Mouse (Mus musculus): ENCODE measurements at regions not wholly inside any gene's neighbourhood (a gene's known extent, or its start where the extent isn't known, plus 50 kb on each side); places are given as distances from the start of the nearest gene placed in this dataset.

GRCm38 (mm10) chr4:58660511-58660910 lies 106.8 kb upstream of the Lpar1 start:
- no peak for DNase-seq (ENCODE audit: low spot score)

GRCm38 (mm10) chr4:58658206-58658605 lies 104.5 kb upstream of the Lpar1 start:
- no peak for DNase-seq (ENCODE audit: low spot score)

- no peak for DNase-seq (ENCODE audit: low spot score)
Measured at GRCm38 (mm10) chr4:58647761-58648295, 94.1 kb upstream of the Lpar1 start.

- DNase-seq (ENCODE audit: low spot score), result no peak
Measured at GRCm38 (mm10) chr4:58646821-58647220, 93.1 kb upstream of the Lpar1 start.

- no peak for DNase-seq (ENCODE audit: low spot score)
Measured at GRCm38 (mm10) chr4:58643371-58643770, 89.7 kb upstream of the Lpar1 start.

DNA sequence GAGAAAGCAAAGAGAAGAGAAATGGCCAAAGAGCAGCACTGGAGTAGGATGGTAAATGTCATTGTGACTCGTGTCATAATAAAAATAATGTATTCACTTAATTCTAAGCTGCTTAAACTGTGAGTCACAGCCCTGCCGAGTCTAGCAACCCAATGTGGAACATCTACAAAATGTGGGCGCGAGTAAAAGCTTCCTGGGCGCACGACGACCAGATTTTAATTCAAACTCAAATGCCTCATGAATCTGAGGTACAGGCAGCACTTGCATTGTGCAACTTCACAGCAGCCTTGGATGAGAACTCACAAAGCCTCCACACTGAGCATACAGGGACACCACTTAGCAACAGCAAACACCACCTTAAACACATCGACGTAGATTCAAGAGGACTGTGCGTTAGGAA lies 88.5 kb upstream of the Lpar1 start:
- DNase-seq (ENCODE audit: low spot score), result no peak

GRCm38 (mm10) chr4:58632696-58633095 lies 79.0 kb upstream of the Lpar1 start:
- DNase-seq (ENCODE audit: low spot score), result no peak

- DNase-seq (ENCODE audit: low spot score), result no peak
Measured at GRCm38 (mm10) chr4:58631415-58631814, 77.7 kb upstream of the Lpar1 start.

- DNase-seq (ENCODE audit: low spot score), result no peak
Measured at GRCm38 (mm10) chr4:58627021-58627420, 73.3 kb upstream of the Lpar1 start.

GRCm38 (mm10) chr4:58624059-58624458 lies 70.4 kb upstream of the Lpar1 start:
- DNase-seq (ENCODE audit: low spot score), result no peak

DNA sequence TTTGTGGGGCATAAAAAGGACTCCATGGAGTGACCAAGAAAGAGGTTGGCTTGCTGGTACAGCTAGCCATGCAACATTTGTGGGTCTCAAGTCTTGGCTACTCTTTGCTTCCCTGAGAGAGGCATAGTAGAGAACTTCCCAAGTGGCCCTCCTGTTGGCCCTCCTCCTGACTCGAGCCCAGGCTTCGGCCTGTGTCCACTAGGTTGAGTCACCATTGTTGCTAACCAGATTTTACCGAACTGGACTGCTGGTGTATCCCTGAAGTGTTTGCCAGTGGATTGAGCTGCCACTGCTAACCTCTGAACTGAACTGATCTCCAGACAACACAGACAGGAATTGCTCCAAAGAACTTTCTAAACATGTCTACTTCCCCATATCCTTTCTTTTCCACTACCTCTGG lies 66.9 kb upstream of the Lpar1 start:
- DNase-seq (ENCODE audit: low spot score), result no peak

DNA sequence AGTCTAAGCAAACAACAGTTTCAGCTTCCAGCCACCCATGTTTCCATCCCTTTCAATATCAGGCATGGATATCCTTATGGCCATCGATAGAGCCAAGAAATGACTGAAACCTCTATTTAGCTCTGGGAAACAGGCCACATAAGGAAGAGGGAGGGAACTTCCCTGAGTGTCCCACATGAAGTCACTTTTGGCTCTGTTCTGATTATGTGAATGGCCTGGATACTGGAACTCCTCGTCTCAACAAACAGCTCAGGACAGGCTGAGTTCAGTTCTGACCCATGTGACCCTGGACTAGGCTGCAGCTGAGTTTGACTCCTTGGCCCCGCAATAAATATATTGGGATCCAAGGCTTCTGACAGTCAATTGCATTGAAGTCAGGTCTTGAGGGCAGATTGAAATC lies 63.6 kb upstream of the Lpar1 start:
- DNase-seq (ENCODE audit: low spot score), result no peak

DNA sequence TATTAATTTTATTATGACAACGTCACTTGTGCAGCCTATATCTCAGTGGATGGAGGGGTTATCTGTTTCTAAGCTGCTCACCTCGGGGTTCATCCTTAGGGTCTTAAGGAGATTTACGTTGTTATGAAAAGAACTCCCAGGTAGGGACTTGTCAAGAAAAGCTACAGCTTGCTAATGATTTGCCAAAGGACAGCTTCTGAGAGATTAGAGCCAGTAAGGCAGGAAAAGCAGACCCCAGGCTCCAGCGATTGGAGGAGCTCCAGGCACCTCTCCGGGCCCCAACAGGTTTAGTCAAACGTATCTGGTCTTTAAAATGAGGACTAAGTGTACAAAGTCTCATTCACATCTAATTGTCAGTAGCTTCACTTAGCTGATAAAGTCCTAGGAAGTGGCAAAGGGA lies 59.8 kb upstream of the Lpar1 start:
- DNase-seq (ENCODE audit: low spot score), result no peak

- DNase-seq (ENCODE audit: low spot score), result no peak
Measured at GRCm38 (mm10) chr4:58613022-58613421, 59.3 kb upstream of the Lpar1 start.

GRCm38 (mm10) chr4:58607491-58607890 lies 53.8 kb upstream of the Lpar1 start:
- no peak for DNase-seq (ENCODE audit: low spot score)

- DNase-seq (ENCODE audit: low spot score), result no peak
Measured at GRCm38 (mm10) chr4:58605941-58606340, 52.2 kb upstream of the Lpar1 start.

Measured in yolk sac, embryonic 10.5 days (tissue).